Mouse (Mus musculus) liver, postnatal 0 days (tissue): ENCODE results near the gene Car5a.

Source experiments
- CTCF ChIP-seq: sonication (generic); IDR thresholded peaks from 2 replicates; pipeline ENCODE4 v1.5.1; 2016; ENCODE audit warnings: antibody characterized with exemption, low read depth
- EP300 ChIP-seq: IDR thresholded peaks from 2 replicates; pipeline ENCODE4 v1.6.1; 2016; ENCODE audit warnings: antibody characterized with exemption, low read depth, mild to moderate bottlenecking

DNA sequence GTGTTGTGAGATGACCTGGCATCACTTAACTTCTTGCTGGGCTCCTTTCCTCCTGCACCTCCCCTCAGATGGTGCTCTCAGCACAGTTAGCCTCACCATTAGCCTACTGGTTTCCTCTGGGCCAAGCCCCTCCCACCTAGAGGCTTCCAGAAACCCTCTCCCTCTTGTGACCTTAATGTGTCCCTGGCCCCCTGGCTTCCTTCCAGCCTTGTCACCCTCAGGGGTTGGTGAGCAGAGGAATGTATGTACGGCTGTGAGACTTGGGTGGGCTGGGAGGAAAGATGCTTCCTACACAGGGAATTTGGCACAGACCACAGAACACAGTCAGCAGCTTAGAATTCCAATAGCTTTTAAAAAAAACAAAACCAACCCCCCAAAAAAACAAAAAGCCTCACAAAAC, 63.9 kb downstream of the Car5a start:
- TF ChIP-seq CTCF = no peak
- no peak for TF ChIP-seq EP300
